Mouse (Mus musculus) left cerebral cortex, postnatal 14 days (tissue): ENCODE data around the gene Galnt9. TPM values are rescaled to one million over a fixed set of nuclear protein-coding genes. Genes with fewer than 3 reads are reported as not detected.

ENCODE experiments used
- DNase-seq, 2 experiments: peaks; one replicate each; pipeline ENCODE4 v3.0.0; 2021 to 2022; ENCODE audit warnings: low spot score in 2 of 2, mixed read lengths in 1 of 2
- intact Hi-C: fragments of 180-260 bp; cut with DNase I; formaldehyde crosslinking; loops from one replicate; pipeline ENCODE4 v1.15.1; 2025
- total RNA-seq, 2 experiments: library from RNA; stranded (reverse); gene quantifications; 2 replicates each; pipeline ENCODE4 v1.2.3; 2021

Gene Galnt9
- total RNA-seq, 2 experiments from 2014 or later: 83.1 to 88.7 TPM

DNA sequence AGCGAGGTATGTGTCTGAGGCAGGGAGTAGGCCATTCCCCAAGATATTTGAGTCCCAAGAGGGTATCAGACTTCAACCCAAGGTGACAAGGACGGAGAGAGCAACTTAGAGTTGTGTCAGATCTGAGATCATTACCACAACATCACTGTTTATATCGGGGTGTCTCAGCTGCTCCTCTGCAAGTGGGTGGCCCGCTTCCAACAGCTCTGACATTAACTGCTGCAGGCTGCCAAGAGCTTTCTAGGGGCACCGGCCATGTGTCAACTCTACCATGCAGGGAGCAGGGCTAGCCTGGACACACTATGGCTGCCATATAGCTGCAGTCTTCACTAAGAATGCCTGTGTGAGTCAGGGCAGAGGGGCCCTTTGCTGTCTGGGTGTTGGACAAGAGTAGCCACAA, 65.7 kb downstream of the Galnt9 start:
- intact Hi-C loops: no loop called here

DNA sequence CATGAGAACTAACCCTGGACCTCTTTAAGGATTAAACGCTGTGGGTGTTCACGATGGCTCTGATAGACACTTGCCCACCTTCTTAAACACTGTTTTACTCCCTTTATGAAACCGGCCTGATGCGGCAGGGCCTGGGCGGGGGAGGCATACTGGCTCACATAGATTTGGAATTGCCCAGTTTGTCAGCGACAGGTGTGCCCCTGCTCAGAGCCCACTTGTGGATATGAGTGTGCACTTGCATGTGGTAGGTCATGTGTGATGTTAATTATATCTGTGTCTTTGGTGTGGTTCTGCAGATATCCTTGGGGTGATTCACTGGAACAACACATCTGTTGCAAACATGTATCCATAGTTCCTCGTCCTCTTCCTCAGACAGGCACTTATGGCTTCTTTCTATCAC, 66.3 kb downstream of the Galnt9 start:
- DNase-seq: no peak
- intact Hi-C loops: no loop called here

More for the DNA sequence above, 65.7 kb downstream of the Galnt9 start:
- DNase-seq: no peak

DNA sequence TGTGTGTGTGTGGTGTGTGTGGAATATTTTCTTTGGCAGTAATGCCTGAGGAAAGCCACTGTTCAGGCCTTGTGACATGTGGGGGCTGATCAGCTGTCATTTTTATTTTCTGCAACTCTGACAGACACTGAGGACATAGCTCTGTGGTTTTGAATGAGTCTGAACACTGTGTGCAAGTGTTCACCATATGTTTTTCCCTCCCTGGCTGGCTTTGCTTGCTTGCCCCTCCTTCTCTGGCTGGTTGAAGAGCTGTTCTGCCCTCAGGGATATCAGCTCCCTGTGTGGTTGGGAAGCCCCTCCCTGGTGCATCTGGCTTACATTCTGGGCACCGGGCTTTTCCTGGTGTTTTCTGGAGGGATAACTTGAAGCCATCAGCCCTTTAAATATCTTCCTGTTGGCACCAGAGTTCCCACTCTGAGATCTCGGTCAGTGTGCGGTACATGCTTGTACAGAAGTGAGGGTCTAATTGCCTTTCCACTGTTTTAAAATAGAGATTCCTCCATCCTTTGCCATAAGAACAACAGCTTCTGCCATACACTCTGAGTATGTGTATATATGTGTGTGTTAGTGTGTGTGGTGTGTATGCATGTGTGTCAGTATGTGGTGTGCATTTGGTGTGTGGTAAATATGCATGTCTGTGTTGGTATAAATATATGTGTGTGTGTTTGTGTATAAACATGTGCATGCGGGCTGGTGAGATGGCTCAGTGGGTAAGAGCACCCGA, 67.4 kb downstream of the Galnt9 start:
- peak; percentile 39 to 64 for DNase-seq
- intact Hi-C loops: no loop called here

DNA sequence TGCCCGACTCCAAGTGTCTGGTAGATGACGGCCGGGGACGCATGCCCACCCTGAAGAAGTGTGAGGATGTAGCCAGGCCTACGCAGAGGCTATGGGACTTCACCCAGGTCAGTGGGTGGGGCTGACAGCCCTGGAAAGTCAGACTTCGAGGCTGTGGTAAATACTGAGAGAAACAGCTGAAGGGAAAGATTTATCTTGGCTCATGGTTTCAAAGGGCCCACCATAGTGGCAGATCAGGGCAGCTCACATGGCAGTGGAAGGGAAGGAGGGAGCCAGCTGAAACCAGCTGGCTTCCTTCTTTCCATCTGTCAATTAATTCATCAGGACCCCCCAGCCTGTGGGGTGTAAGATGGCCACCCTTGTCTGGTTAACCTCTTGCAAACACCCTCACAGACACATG, 75.1 kb downstream of the Galnt9 start:
- intact Hi-C loops: no loop called here
- DNase-seq: no peak

DNA sequence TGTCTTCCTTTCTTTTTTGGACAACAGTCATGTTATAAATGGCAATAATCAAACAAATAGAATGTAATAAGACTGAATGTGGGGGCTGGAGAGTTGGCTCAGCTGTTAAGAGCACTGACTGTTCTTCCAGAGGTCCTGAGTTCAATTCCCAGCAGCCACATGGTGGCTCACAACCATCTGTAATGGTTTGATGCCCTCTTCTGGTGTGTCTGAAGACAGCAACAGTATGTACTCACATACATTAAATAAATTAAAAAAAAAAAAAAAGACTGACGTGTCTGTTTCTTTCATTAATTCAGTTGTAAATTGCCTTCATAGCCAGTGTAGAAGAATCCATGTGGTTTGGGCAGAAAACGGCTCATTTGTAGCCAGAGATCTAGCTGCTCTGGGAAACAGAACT, 80.2 kb downstream of the Galnt9 start:
- intact Hi-C loops: no loop called here
- no peak for DNase-seq

DNA sequence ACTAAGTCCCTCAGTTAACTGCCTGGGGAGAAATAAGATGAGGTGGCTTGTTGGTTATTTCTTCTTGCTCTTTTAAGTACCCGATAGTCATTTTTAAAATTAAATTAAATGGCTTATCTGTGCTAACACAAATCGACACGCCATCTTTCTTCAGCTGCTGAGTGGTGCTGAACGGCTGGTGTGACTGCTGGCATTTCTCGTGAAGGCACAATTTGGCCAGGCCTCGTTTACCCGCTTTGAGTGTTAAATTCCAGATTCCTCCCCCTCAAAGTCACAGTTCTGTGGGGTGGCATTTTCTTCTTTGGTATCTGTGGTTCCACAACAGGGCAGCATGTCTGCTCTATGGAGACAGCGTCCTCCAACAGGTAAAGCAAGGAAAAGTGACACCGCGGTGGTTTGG, 83.2 kb downstream of the Galnt9 start:
- intact Hi-C loops: no loop called here
- no peak for DNase-seq

DNA sequence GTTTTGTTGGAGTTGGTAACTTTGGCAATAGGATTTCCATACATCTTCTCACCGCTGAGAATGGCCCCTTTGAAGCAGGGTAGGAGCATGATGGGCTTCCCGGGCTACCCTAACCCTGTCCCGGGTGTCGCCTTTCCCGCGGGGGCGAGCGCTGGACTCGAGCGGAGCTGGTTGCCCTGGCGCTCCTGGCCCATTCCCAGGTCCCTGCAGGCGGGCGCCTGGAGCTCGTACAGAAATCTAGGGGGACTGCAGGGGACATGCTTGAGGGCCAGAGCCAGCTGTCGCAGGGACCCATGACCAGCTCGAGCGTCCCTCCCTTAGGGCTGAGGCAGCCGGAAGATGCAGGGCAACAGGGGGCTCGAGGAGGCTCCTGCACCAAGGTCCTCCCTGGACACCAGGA, 84.0 kb downstream of the Galnt9 start:
- DNase-seq: no peak
- intact Hi-C loops: no loop called here

DNA sequence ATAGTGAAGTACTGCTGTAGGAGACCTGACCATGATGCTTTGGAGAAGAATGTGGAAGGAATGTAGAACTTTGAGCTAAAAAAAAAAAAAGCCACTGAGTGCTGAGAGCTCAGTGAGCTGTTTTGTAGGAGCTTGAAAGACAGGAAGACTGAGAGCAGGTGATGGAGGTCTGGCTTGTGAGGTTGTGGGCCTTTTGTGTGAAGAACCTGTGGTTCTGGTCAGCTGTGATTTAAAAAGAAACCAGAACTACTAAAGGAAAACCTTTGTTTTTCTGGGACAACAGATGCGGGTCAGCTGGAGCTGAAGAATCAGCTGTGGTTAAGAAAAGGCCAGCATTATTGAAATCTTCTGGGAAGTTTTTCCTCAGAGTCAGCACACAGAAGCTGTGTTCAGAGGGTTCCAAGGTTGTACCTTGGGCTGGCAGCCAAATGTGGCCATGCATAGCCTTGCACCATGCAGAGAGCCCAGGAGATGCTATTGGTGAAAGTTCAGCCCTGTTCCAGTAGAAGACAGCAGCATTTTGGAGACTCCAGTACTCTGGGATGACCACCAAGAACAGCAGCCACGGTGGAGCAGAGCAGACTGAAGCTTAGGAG, 85.5 kb downstream of the Galnt9 start:
- intact Hi-C loops: no loop called here
- no peak for DNase-seq

DNA sequence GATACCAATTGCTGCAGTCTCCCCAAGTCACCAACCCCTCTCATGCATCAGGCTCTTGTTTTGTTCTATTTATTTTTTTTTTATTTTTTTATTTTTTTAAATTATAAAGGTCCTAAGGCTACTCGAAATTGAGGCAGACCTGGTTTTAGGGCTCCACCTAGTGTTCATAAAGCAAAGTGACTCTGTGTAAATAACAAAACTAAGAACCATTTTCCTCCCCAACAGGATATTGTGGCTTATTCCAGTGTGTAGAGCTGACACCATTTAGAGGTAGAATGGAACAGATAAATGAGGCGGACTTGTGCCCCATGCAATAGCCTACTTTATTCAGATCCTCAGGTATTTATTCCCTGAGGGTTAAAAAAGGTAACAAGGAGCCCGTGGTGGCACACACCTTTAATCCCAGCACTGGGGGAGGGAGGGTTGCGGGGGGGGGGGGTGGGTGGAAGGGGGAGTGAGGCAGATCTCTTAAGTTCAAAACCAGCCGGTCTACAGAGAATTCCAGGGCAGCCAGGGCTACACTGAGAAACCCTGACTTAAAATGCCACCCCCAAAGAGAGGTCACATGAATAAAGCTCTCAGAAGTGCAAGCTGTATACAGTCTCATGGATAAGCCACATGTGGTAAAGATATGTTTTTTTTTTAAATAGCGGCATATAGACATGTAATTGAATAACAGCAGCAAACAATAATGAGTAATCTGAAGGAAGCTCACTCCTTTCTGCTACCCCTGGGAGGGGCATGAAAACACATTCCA, 92.0 kb downstream of the Galnt9 start:
- DNase-seq: peak; percentile 37 to 40
- intact Hi-C loops: loop anchor here (1.0 to 5.0 kb wide), 2 partner anchors 143 to 279 kb away; no protein-coding TSS in a partner anchor

DNA sequence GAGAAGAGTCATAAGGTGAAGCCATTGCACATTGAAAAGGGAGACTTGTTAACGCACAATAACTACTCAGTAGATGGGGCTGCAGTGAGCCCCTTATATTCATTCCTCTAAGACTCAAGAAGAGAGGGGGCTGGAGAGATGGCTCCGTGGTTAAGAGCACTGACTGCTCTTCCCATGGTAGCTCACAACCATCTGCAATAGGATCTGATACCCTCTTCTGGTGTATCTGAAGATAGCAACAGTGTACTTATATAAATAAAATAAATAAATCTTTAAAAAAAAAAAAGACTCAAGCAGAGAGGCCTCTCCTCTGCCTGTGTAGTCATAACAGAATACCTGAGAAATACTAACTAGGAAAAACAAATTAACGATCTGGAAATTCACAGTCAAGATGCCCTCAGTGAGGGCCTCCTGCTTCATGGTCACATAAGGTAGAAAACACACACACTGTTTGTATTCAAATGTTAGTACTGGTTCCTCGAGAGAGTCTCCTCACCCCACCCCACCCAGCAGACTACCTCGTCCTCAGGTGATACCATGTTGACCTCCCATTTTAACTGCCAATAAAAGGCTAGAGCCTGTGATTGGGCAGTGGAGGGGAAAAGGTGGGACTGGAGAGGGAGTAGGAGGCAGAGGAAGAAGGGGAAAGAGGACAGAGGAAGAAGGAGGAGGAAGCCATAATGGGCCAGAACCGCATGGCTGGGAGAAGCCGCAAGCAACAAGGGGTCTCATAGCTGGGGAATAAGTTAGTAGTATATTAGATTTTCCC, 94.3 kb downstream of the Galnt9 start:
- intact Hi-C loops: loop anchor here (1.0 to 5.0 kb wide), 2 partner anchors 144 to 281 kb away; no protein-coding TSS in a partner anchor
- peak in 1 of 2 experiments; percentile 34 for DNase-seq

DNA sequence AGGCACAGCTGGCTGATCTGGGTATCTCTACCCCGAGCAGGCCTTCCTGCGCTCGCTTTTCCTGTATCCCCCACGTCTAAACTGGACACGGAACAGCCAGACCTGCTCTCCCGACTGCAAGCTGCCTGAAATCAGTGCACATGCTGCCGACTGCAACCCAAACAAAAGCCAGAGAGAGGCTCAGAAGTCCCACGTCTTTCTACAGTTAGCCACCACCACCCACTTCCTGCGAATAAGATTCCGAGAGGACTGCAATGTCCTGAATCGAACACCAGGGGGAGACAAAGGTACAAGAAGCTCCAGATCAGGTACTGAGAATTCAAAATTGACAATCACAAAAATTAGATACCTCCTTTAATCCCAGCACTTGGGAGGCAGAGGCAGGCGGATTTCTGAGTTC, 95.3 kb downstream of the Galnt9 start:
- intact Hi-C loops: loop anchor here (1.0 to 5.0 kb wide), 2 partner anchors 145 to 282 kb away; no protein-coding TSS in a partner anchor
- DNase-seq: peak; percentile 84 to 91

DNA sequence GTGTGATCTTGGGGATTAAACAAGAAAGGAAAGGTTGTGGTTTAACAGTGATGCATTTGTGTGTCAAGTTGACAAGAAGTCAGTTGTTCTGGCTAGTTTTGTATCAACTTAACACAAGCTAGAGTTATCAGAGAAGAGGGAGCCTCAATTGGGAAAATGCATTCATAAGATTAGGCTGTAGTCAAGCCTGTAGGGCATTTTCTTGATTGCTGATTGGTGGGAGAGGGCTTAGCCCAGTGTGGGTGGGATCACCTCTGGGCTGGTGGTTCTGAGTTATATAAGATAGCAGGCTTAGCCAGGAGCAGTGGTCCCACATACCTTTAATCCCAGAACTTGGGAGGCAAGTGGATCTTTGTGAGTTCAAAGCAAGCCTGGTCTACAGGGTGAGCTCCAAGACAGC, 102.2 kb downstream of the Galnt9 start:
- intact Hi-C loops: no loop called here

DNA sequence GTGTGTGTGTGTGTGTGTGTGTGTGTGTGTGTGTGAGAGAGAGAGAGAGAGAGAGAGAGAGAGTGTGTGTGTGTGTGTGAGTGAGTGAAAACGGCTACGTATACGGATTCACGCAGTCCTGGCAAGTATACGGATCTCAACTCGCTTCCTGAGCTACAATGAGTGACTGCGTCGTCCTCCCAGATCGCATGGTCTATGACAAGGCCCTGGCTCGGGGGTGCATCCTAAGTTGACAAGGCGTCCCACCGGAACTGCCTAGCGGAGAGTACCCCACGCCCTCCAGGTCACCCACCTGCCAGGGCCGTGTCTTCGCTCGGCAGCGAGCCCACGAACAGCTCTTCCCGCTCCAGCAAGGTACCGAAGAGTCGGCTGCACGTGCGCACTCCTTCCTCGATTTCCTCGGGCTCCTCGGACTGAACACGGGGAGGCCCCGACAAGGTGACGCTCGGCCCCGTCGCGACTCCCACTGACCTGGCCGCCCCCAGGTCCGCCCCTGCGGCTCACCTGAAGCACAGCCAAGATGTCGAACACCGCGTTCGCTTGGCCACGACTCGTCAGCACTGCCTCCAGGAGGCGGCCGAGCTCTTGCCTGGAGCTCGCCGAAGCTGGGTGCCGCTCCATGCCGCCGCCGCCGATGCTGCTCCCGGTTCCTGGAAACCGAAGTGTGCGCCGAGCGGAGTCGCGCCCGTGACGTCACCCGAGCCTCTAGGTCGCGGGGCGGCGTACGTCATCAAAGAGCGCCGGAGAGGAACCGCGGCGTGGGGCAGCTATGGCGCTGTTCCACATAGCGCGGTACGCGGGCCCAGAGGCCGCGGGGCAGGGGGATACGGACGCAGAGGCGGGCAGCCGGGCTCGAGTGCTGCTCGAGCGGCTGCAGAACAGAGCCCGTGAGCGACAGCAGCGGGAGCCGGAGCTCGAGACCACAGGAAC, 108.8 kb downstream of the Galnt9 start, which contains the start of the genes Noc4l and Ddx51:
Gene Noc4l, minus strand, starts transcription at position 699 of the 930 bp plus-strand sequence.
Gene Ddx51, plus strand, starts transcription at position 733 of the 930 bp plus-strand sequence.
- intact Hi-C loops: no loop called here
- DNase-seq: peak; percentile 96 to 98

More for the DNA sequence above, 102.2 kb downstream of the Galnt9 start:
- DNase-seq: no peak

DNA sequence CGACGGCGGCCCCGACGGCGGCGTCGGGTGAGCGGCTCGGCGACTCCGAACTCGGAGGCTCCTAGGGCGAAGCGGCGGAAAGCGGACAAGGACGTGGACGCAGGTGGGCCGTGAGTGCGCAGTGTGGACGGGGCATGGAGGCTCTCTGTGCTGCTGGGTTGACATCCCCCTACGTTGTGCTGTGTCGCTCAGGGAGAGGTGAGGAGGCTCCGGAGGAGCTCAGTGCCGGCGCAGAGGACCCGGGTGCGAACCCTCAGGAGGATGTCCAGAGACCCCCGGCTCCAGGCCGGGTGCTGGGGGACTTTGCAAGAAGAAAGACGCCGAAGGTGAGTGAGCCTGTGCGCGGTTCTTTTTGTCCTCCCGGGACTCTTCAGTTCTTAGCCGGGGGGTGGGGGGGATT, 109.5 kb downstream of the Galnt9 start:
- intact Hi-C loops: no loop called here
- DNase-seq: no peak

DNA sequence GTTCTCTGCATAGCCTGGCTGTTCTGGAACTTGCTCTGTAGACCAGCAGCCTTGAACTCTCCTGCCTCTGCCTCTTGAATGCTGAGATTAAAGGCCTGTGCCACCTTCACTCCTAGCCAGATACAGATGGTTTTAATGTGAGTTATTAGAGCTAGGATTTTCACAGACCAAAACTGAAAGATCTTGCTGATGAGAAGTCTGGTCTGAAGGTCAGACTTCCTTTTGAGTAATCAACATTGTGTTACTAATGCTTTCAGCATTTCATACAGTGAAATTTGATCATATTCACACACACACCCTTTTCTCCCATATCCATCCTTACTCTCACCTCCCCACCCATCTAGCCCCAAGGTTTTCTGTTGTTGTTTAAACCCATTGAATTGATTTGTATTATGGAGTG, 115.5 kb downstream of the Galnt9 start:
- intact Hi-C loops: no loop called here
- no peak for DNase-seq

DNA sequence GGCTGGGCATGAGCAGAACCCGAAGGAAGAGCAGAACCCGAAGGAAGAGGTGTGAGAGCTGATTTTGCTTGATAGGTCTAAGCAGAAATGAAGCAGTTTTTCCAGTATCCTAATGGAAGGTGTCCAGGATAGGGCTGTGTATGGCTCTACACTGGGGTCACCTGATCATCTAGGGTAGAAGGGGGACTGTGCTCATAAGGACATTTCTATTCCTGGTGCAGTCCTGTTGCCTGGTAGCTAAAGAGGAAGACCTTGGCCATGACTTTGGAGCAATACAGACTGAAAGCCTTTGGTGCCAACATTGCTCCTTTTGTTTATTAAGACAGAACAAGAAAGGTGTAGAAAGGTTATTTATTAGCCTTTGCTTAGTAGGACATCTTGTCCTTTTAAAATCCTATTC, 119.9 kb downstream of the Galnt9 start:
- intact Hi-C loops: no loop called here
- DNase-seq: no peak

DNA sequence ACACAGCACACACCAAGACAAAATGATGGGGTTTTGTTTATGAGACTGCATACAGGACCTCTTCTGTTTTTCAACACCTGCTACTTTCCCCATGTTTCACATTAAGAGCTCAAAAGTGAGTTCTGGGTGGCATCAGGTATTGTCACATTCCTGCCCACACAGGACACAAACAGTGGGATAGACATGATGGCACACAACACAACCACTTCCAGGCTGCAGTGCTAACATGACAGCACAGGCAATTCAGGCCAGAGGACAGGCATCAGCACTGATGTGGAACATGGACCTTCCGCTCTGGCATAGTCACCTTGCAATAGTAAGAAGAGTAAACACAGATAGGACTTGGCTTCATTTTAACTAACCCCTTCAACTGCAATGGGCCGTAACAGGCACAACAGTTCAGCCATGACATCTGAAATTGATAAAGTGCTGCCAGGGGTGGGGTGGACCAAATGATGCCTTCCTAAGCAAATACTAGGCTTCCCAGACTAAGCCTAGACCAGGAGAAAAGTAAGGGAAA, 120.7 kb downstream of the Galnt9 start:
- DNase-seq: no peak
- intact Hi-C loops: no loop called here

DNA sequence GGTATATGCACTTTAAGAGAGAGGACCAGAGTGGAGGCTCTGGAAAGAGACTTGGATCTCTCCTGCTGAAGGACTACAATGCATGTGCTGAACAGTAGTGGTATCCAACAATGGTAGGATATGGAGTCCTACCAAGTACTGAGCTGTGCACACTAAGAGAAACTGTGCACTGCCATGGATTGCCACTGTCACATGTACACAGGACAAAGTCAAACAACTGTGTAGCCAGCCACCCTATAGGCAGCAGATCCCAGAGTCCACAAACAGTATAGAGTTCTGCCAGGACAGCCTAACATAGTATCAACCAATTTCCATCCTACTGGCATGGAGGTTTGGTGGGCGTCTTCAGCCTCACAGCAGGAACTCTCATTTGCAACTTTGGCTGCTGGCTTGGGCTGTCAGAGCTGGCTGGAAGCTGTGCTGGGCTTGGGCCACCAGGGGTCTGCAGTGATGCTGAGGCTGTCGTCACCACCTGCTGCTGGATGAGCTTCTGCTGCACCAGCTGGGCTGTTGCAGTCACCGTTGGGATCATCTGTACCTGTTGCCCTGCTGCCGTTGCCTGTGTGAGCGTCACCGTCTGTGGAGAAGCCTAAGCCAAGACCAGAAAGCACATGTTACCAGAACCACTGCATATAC, 121.4 kb downstream of the Galnt9 start:
- peak in 1 of 2 experiments; percentile 22 for DNase-seq
- intact Hi-C loops: no loop called here
